Mouse (Mus musculus) lung, adult 2 months (tissue): Measurements from ENCODE around the gene Ccp110.

Source experiments
- CTCF ChIP-seq: fragments of 200-500 bp; IDR thresholded peaks from 2 replicates; pipeline ENCODE4 v1.5.1; 2011; ENCODE audit warnings: mild to moderate bottlenecking, low read length, control low read depth; ENCODE audit not compliant: insufficient read depth
- POLR2A ChIP-seq: fragments of 200-500 bp; IDR thresholded peaks from 2 replicates; pipeline ENCODE4 v1.6.1; 2011; ENCODE audit warnings: low read depth, mild to moderate bottlenecking, control low read depth, low read length, borderline replicate concordance; ENCODE audit errors: extremely low read depth

DNA sequence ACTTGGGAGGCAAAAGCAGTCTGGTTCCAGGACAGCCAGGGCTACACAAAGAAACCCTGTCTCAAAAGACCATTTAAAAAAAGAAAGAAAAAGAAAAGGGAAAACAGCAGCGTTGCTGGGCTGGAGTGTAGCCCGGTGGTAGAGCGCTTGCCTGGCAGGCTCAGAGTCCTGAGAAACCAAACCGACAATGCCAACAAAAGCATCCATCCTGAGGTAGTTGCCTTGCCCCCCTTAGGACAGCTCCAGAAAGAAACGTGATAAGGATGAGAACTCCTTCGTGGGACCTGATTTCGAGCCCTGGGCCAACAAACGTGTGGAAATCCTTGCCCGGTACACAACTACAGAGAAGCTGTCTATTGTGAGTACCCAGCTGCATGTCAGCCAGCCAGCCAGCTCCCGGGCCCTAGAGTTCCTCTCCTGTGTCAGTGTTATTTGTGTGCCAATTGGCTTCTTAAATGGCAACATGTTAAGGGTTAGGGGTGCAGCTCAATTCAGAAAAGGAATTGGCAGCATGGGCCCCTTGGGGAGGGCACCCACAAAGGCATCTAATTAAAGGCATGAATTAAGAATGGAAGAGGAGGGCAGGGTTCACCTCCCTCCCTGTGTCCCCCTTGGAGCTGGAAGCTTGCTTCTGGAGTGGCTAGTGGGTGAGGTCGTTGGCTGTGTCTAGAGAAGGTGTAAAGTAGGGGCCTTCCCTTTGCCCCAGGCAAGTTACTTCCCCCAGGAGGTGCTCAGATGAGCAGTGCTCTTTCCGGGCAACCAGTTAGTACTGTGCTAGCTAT is 35.7 kb downstream of the Ccp110 start:
- TF ChIP-seq CTCF, result no peak
- TF ChIP-seq POLR2A, result no peak
